Mouse (Mus musculus) lung, postnatal 0 days (tissue): ENCODE data around the gene Ccdc62. TPM values are rescaled to one million over a fixed set of nuclear protein-coding genes. Genes with fewer than 3 reads are reported as not detected.

Experiments
- ATAC-seq: fragments of 200-750 bp; cut with Nextera tagmentation; 2 replicates; pipeline ENCODE4 v1.8.0; 2017; ENCODE audit warnings: moderate library complexity
- DNase-seq: peaks from one replicate; pipeline ENCODE4 v3.0.0-alpha.2; 2016; ENCODE audit warnings: low spot score
- H3K27ac ChIP-seq: fragments of 300-500 bp; sonication (generic); 2 replicates; pipeline ENCODE4 v1.5.1; 2014; ENCODE audit warnings: antibody characterized with exemption, mild to moderate bottlenecking, low read length, mixed read lengths
- H3K27me3 ChIP-seq: fragments of 300-500 bp; sonication (generic); replicated peaks from 2 replicates; pipeline ENCODE4 v1.6.1; 2014; ENCODE audit warnings: low read length, mixed read lengths; ENCODE audit not compliant: insufficient read depth
- H3K36me3 ChIP-seq: fragments of 300-500 bp; sonication (generic); 2 replicates; pipeline ENCODE4 v1.6.1; 2014; ENCODE audit warnings: low read length, mixed read lengths; ENCODE audit not compliant: insufficient read depth
- H3K4me1 ChIP-seq: fragments of 300-500 bp; sonication (generic); 2 replicates; pipeline ENCODE4 v1.6.1; 2014; ENCODE audit warnings: antibody characterized with exemption, low read depth, low read length, mixed read lengths; ENCODE audit not compliant: insufficient read depth
- H3K4me2 ChIP-seq: fragments of 300-500 bp; sonication (generic); replicated peaks from 2 replicates; pipeline ENCODE4 v1.6.1; 2014; ENCODE audit warnings: low read depth, mild to moderate bottlenecking, low read length, moderate library complexity, mixed read lengths
- H3K4me3 ChIP-seq: fragments of 300-500 bp; sonication (generic); 2 replicates; pipeline ENCODE4 v1.5.1; 2014; ENCODE audit warnings: low read depth, low read length
- H3K9ac ChIP-seq: fragments of 300-500 bp; sonication (generic); replicated peaks from 2 replicates; pipeline ENCODE4 v1.6.1; 2014; ENCODE audit warnings: low read depth, mild to moderate bottlenecking
- H3K9me3 ChIP-seq: fragments of 300-500 bp; sonication (generic); 2 replicates; pipeline ENCODE4 v1.6.1; 2016; ENCODE audit warnings: low read length, mixed read lengths
- CTCF ChIP-seq: IDR thresholded peaks from 2 replicates; pipeline ENCODE4 v1.5.1; 2016; ENCODE audit warnings: antibody characterized with exemption, mild to moderate bottlenecking
- EP300 ChIP-seq: IDR thresholded peaks from 2 replicates; pipeline ENCODE4 v1.6.1; 2016; ENCODE audit warnings: antibody characterized with exemption, mild to moderate bottlenecking, control low read depth
- WGBS: fragments of 180-500 bp; shearing (Covaris S2); extraction: QIAGEN DNeasy Blood & Tissue Kit; methylation state at CpG from one replicate; pipeline ENCODE4 v1.1.7; 2014; 5-methylcytosine and 5-hydroxymethylcytosine counted together
- polyA plus RNA-seq: library from polyadenylated mRNA; unstranded; fragments of >200 nt; fragmentation: Nextera tagmentation; extraction: Ambion mirVana; gene quantifications from 2 replicates; pipeline ENCODE4 v1.2.1, GENCODE M21; 2015

Ccdc62 gene
- polyA plus RNA-seq, 1 experiment from 2014 or later: 6.3 TPM

DNA sequence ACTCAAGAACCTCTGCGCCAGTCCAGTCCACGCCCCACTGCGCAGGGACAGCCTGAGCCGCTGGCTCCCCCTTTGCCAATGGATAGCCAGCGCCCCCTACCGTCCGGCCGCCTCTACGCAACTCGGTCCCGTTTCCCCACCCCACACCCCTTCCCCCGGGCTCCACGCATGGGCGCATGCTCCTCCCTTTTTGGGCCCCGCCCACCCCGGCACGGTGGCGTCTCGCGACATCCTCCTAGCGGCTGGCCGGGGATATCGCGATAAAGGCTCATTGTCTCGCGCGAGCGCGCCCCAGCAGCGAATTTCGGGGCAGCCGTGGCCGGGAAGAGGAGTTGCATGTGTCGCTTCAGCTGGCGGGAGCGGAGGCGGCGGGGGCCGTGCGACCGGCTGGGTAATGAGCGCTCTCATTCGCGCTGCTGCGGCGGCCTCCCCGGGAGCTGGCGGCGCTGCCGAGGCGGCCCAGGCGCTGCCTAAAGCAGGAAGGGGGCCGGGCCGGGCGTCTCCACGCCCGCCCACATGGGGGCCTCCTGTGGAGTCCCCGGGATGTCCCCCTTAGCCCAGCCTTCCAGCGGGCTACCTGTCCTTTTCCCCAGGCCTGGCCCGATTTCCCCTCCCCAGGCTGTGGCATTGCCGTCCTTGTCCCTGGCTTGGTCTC lies 23.4 kb upstream of the Ccdc62 start, which contains the start of gene Denr:
Gene Denr (plus strand): TSS at position 200 of the 655 bp plus-strand sequence.
- under 1% methylated on average over 47 of the region's 61 CpGs for WGBS
- no peaks in the 10 kb centered on the region for H3K9me3 ChIP-seq
- TF ChIP-seq CTCF: peak; percentile 97
- TF ChIP-seq EP300: peak; percentile 99
- H3K27me3 ChIP-seq: no peaks in the 10 kb centered on the region
- H3K9ac ChIP-seq: peak within 1 kb of the TSS; percentile 98
- DNase-seq: peak; percentile 98
- H3K4me2 ChIP-seq: peak within 1 kb of the TSS; percentile 89
- no peaks in the 10 kb centered on the region for H3K36me3 ChIP-seq
- H3K4me3 ChIP-seq: peak within 1 kb of the TSS; percentile 91
- H3K27ac ChIP-seq: peak within 1 kb of the TSS; percentile 74
- H3K4me1 ChIP-seq: peaks cover 7% of the 10 kb centered on the region; the same call in 1 of the 2 replicates
- ATAC-seq: peak; percentile 97

DNA sequence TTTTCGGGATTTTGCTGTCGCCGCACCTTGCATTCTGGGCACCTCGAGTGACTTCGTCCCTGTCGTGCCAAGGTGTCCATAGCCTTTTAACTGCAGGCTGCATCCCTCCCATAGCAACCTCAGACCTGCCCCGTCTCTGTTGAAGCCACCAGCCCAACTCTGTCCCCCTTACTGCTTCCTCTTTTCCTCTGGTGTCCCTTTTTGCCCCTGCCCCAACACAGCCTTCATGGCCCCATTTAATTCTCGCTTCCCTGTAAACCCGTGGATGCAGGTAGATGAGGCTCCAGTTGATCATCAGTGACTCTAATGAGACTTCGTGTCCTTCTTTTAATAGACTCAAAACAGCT lies 22.9 kb upstream of the Ccdc62 start:
- ATAC-seq (no peak), DNase-seq (no peak)
- Histone ChIP-seq H3K4me3 (peak overlapping the region; percentile 91), H3K4me1 (peaks cover 7% of the 10 kb centered on the region; the same call in 1 of the 2 replicates), H3K27ac (peak overlapping the region; percentile 74), H3K9ac (peak overlapping the region; percentile 98), H3K4me2 (peak overlapping the region; percentile 89), H3K27me3 (no peaks in the 10 kb centered on the region), H3K9me3 (no peaks in the 10 kb centered on the region), H3K36me3 (no peaks in the 10 kb centered on the region)
- no peak for TF ChIP-seq EP300
- TF ChIP-seq CTCF: no peak
- 3% methylated on average over 10 of the region's 10 CpGs for WGBS

DNA sequence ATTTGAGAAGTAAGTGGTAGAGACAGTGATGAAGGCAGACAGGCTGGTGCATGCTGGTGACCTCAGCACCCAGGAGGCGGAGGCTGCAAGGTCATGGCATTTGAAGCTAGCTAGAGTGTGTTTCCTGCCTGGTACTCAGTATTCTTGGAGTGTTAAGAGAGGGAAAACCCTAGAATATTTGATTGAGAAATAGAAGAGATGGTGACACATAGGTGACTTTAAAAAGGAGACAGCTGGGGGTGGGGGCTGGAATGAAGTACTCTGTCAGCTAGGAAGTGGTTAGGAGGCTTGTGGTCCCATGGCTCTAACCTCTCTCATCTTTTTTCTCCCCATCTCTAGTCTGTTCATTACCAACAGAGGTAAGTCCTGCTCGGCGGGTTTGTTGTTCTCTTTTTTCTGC lies 15.6 kb upstream of the Ccdc62 start:
- no peak overlapping the region for H3K9ac ChIP-seq
- H3K4me1 ChIP-seq: no peaks in the 10 kb centered on the region
- H3K27ac ChIP-seq: no peak overlapping the region
- peaks cover 9% of the 10 kb centered on the region; the same call in 1 of the 2 replicates for H3K36me3 ChIP-seq
- WGBS: 82% methylated on average over 3 of the region's 3 CpGs
- no peaks in the 10 kb centered on the region for H3K9me3 ChIP-seq
- ATAC-seq (no peak), DNase-seq (no peak)
- TF ChIP-seq EP300: no peak
- TF ChIP-seq CTCF: no peak
- no peak overlapping the region for H3K4me3 ChIP-seq
- no peaks in the 10 kb centered on the region for H3K27me3 ChIP-seq
- H3K4me2 ChIP-seq: no peak overlapping the region

DNA sequence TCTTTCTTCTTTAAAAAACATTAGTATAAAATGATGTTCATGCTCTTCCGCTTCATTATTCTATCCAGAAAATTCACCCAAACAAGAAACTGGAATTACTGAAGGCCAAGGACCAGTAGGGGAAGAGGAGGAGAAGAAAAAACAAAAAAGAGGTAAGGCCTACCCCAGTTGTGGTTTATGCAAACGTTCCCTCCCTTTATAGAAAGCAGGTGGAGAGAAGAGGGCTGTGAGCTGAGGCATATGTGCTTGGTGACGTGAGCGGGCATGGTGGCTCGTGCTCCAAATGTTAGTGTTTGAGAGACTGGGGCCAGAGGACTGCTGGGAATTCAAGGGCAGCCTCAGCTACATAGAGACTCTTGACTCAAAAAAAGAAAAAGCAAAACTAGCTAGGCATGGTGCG lies 8.4 kb upstream of the Ccdc62 start:
- H3K4me1 ChIP-seq: no peaks in the 10 kb centered on the region
- H3K36me3 ChIP-seq: peaks cover 28% of the 10 kb centered on the region; the same call in 1 of the 2 replicates
- DNase-seq: no peak
- no peak for ATAC-seq
- H3K4me3 ChIP-seq: no peak overlapping the region
- no peak overlapping the region for H3K27ac ChIP-seq
- H3K27me3 ChIP-seq: no peaks in the 10 kb centered on the region
- no peaks in the 10 kb centered on the region for H3K9me3 ChIP-seq
- WGBS: 87% methylated on average over 6 of the region's 6 CpGs
- TF ChIP-seq EP300: no peak
- no peak for TF ChIP-seq CTCF
- no peak overlapping the region for H3K9ac ChIP-seq
- no peak overlapping the region for H3K4me2 ChIP-seq

DNA sequence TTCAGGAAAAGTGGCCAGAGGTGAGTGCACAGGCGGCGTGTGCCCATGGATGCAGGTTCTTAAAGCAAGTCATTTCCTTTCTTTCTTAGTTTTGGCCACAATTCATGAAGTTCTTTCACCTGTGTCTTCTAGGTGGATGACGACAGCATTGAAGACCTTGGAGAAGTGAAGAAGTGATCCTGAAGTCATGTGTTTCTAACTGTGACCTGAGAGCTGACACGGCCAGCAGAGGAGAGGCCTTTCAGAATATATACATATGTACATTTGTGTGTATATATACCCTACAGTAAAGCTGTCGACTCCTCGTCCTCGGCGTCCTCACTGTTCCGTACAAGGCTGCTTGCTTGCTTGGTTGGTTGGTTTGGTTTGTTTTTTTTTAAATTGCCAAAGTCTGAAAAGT lies 3.4 kb upstream of the Ccdc62 start, which contains the start of gene Gm43518:
Gene Gm43518 (plus strand): TSS at position 301 of the 400 bp plus-strand sequence.
- no peak within 1 kb of the TSS for H3K4me2 ChIP-seq
- no peak for DNase-seq
- no peaks in the 10 kb centered on the region for H3K9me3 ChIP-seq
- ATAC-seq: no peak
- peaks cover 21% of the 10 kb centered on the region for H3K36me3 ChIP-seq
- WGBS: 91% methylated on average over 9 of the region's 9 CpGs
- TF ChIP-seq EP300 (no peak), CTCF (no peak)
- H3K4me3 ChIP-seq: no peak within 1 kb of the TSS
- H3K27ac ChIP-seq: no peak within 1 kb of the TSS
- H3K4me1 ChIP-seq: no peaks in the 10 kb centered on the region
- no peaks in the 10 kb centered on the region for H3K27me3 ChIP-seq
- no peak within 1 kb of the TSS for H3K9ac ChIP-seq

DNA sequence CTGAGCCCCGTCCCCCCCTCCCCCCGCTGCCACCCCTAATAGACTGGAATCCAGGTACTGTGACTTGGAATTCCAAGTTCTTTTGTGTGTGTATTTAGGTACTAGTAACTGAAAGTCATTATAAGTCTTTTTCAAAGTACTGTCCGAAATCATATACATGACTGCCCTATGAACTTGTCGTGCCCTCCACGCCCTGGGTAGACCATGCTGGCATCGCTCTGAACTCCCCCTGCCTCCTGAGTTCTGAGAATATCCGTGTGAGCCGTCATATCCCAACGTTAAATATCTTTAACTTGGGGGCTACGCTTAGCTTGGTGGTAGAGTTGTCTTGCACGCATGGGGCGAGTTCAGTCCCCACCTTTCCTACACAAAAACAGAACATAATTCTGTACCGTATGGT lies 652 bp downstream of the Ccdc62 start:
- ATAC-seq (no peak; the same call in 1 of the 2 replicates), DNase-seq (no peak)
- no peaks in the 10 kb centered on the region for H3K27me3 ChIP-seq
- no peaks in the 10 kb centered on the region for H3K9me3 ChIP-seq
- H3K4me2 ChIP-seq: peak overlapping the region; percentile 66
- peak overlapping the region; percentile 89 for H3K27ac ChIP-seq
- WGBS: 46% methylated on average over 13 of the region's 13 CpGs
- peak overlapping the region; percentile 68 for H3K4me3 ChIP-seq
- no peaks in the 10 kb centered on the region for H3K4me1 ChIP-seq
- peaks cover 9% of the 10 kb centered on the region for H3K36me3 ChIP-seq
- TF ChIP-seq EP300: no peak
- TF ChIP-seq CTCF: no peak
- peak overlapping the region; percentile 83 for H3K9ac ChIP-seq
